Mouse (Mus musculus) olfactory bulb, adult 2 months (tissue): Measurements from ENCODE around the gene Ppip5k2.

Source experiments
- CTCF ChIP-seq: fragments of 200-500 bp; IDR thresholded peaks from 2 replicates; pipeline ENCODE4 v1.5.1; 2012; ENCODE audit warnings: low read depth, mild to moderate bottlenecking, low read length, moderate library complexity; ENCODE audit not compliant: insufficient read depth
- POLR2A ChIP-seq: fragments of 200-500 bp; IDR thresholded peaks from 2 replicates; pipeline ENCODE4 v1.6.1; 2012; ENCODE audit warnings: mild to moderate bottlenecking, low read depth, low read length, moderate library complexity; ENCODE audit not compliant: insufficient read depth

DNA sequence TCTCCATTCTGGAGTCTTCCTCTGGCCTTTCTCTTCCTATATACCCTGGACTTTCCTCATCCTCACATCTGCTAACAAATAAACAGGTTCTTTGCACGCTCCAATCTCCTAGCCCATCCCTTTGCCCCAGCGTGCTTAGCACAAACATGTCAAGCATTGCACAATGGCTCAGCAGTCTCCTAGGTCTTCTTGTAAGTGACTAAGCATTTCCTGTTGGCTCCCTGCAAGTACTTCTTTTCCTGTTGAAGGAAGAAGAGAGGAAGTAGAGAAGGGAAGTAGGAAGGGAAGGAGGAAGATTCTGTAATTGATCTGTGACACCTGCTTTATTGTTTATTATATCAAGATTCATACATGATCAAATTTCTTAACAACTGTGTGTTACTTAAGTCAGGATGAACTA lies 97.4 kb downstream of the Ppip5k2 start:
- TF ChIP-seq CTCF (no peak), POLR2A (no peak)
